Mouse (Mus musculus) limb, embryonic 15.5 days (tissue): ENCODE results near the gene C130050O18Rik. TPM values are rescaled to one million over a fixed set of nuclear protein-coding genes. Genes with fewer than 3 reads are reported as not detected.

Source experiments
- ATAC-seq: fragments of 200-750 bp; cut with Nextera tagmentation; 2 replicates; pipeline ENCODE4 v1.8.0; 2017; ENCODE audit warnings: low read depth, moderate TSS enrichment; ENCODE audit not compliant: insufficient number of reproducible peaks, low FRiP score, low TSS enrichment
- H3K27ac ChIP-seq: fragments of 300-500 bp; sonication (generic); 2 replicates; pipeline ENCODE4 v1.5.1; 2015; ENCODE audit warnings: moderate library complexity, mild to moderate bottlenecking, inconsistent platforms
- H3K27me3 ChIP-seq: fragments of 300-500 bp; sonication (generic); 2 replicates; pipeline ENCODE4 v1.6.1; 2015; ENCODE audit warnings: inconsistent platforms
- H3K36me3 ChIP-seq: fragments of 300-500 bp; sonication (generic); 2 replicates; pipeline ENCODE4 v1.6.1; 2015; ENCODE audit warnings: inconsistent platforms
- H3K4me1 ChIP-seq: fragments of 300-500 bp; sonication (generic); 2 replicates; pipeline ENCODE4 v1.6.1; 2015; ENCODE audit warnings: inconsistent platforms
- H3K4me2 ChIP-seq: fragments of 300-500 bp; sonication (generic); 2 replicates; pipeline ENCODE4 v1.6.1; 2015; ENCODE audit warnings: mild to moderate bottlenecking, inconsistent platforms
- H3K4me3 ChIP-seq: fragments of 300-500 bp; sonication (generic); 2 replicates; pipeline ENCODE4 v1.5.1; 2015; ENCODE audit warnings: mild to moderate bottlenecking, inconsistent platforms
- H3K9ac ChIP-seq: fragments of 300-500 bp; sonication (generic); 2 replicates; pipeline ENCODE4 v1.6.1; 2015; ENCODE audit warnings: inconsistent platforms
- H3K9me3 ChIP-seq: fragments of 300-500 bp; sonication (generic); 2 replicates; pipeline ENCODE4 v1.6.1; 2016; ENCODE audit warnings: inconsistent platforms
- WGBS: fragments of 180-500 bp; shearing (Covaris S2); methylation state at CpG from one replicate; pipeline ENCODE4 v1.1.7; 2015; 5-methylcytosine and 5-hydroxymethylcytosine counted together
- polyA plus RNA-seq: library from polyadenylated mRNA; unstranded; fragments of >200 nt; fragmentation: Nextera tagmentation; extraction: Ambion mirVana; gene quantifications from 2 replicates; pipeline ENCODE4 v1.2.1, GENCODE M21; 2015

The C130050O18Rik gene
- polyA plus RNA-seq, 1 experiment from 2014 or later, result 7.1 TPM

DNA sequence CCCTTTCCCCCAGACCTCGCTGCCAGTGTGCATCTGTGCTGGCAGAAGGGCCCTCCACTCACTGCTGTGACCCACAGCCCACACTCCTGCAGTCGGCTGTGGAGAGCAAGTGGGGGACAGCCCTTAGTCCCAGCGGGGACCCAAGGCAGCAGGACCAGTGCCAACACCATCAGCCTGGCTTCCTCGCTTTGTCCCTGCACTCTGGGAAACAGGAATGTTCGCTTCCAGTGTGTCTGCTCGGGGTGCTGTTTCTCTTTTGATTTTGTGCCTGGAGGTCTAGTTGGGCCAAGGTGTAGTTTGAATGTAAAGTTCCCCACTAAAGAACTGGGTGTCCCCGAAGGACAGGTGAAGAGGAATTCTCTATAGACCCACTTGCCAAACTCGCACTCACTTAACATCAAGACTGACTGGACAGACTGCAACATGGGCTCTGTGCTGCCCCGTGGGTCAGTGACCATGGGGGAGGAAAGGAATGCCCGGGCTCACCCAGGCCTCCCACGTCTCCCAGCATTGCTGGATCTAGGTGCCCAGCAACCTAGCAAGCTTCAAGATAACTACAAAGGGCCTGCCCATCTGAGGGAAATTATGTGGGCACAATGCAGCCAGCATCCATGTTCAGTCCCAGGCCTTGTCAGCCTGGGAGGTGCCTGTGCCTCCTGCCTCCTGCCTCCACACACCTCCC, 13.6 kb upstream of the C130050O18Rik start:
- 66% methylated on average over 11 of the region's 11 CpGs for WGBS
- no peak for ATAC-seq
- no peak overlapping the region for H3K4me2 ChIP-seq
- peaks cover 9% of the 10 kb centered on the region; the same call in 1 of the 2 replicates for H3K36me3 ChIP-seq
- H3K4me1 ChIP-seq, result peaks cover 39% of the 10 kb centered on the region
- no peaks in the 10 kb centered on the region for H3K27me3 ChIP-seq
- no peaks in the 10 kb centered on the region for H3K9me3 ChIP-seq
- H3K4me3 ChIP-seq, result no peak overlapping the region
- no peak overlapping the region for H3K27ac ChIP-seq
- no peak overlapping the region for H3K9ac ChIP-seq

DNA sequence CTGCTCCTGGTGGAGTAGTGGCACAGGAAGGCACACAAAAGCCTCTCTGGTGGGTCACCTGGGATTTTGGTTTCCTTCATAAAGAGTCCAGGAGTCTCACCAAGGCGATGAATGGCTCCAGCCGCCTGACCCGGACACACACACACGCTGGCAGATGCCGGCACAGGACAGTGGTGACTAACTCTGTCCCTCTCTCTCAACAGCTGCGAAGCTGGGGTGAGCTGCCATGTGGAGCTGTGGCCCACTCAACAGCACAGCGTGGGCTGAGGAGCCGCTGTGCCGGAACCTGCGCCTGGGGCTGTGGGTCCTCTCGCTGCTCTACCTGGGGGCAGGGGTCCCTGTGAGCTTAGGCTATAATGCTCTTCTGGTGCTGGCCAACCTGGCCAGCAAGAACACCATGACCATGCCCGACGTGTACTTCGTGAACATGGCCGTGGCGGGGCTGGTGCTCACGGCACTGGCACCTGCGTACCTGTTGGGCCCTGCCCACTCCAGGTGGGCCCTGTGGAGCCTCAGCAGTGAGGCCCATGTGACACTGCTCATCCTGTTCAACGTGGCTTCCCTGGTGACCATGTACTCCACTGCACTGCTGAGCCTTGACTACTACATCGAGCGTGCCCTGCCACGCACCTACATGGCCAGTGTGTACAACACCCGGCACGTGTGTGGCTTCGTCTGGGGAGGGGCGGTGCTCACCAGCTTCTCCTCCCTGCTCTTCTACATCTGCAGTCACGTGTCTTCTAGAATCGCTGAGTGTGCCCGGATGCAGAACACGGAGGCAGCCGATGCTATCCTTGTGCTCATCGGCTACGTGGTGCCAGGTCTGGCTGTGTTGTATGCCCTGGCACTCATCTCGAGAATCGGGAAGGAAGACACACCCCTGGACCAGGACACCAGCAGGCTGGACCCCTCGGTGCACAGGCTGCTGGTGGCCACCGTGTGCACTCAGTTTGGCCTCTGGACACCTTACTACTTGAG, 12.6 kb upstream of the C130050O18Rik start:
- Histone ChIP-seq H3K4me2 (no peak overlapping the region), H3K4me1 (peaks cover 37% of the 10 kb centered on the region), H3K27me3 (no peaks in the 10 kb centered on the region), H3K9ac (no peak overlapping the region; the same call in 1 of the 2 replicates), H3K9me3 (no peaks in the 10 kb centered on the region), H3K4me3 (no peak overlapping the region), H3K36me3 (peaks cover 9% of the 10 kb centered on the region; the same call in 1 of the 2 replicates), H3K27ac (no peak overlapping the region)
- 92% methylated on average over 37 of the region's 37 CpGs for WGBS
- ATAC-seq, result no peak

DNA sequence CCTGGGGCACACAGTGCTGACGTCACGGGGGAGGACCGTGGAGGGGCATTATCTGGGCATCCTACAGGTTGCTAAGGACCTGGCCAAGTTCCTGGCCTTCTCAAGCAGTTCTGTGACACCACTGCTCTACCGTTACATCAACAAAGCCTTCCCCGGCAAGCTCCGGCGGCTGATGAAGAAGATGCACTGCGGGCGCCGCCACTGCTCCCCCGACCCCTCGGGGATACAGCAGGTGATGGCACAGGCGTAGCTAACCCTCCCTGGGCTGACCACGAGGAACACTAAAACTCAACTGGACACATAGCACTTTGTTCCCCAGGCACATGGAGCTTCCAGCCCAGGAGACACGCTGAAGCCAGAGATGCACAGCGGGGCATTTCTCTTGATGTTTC, 11.9 kb upstream of the C130050O18Rik start:
- H3K9ac ChIP-seq, result no peak overlapping the region
- H3K4me2 ChIP-seq, result no peak overlapping the region
- H3K36me3 ChIP-seq, result peaks cover 9% of the 10 kb centered on the region; the same call in 1 of the 2 replicates
- WGBS, result 91% methylated on average over 16 of the region's 16 CpGs
- H3K9me3 ChIP-seq, result no peaks in the 10 kb centered on the region
- ATAC-seq, result no peak
- peaks cover 31% of the 10 kb centered on the region for H3K4me1 ChIP-seq
- H3K4me3 ChIP-seq, result no peak overlapping the region
- H3K27ac ChIP-seq, result no peak overlapping the region
- H3K27me3 ChIP-seq, result no peaks in the 10 kb centered on the region

DNA sequence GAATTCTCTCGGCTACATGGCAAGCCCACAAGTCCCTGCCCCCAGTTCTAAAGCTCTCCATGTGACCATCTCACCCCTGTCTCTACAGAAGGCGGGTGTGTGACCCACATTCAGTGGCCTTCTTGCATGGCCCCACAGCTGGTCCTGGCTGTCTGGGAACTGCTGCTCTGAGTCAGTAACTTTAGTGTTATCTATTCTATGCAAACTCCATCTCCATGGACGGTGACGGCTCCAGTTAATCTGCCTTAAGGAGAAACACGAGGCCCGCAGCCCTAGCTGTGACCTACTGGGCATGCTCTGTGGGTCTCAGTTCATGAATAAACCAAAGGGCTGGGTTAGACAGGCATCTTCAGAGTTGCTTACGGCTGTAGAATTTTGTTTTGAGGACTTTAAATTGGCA, 10.7 kb upstream of the C130050O18Rik start:
- WGBS, result 61% methylated on average over 7 of the region's 7 CpGs
- ATAC-seq, result no peak
- no peak overlapping the region for H3K27ac ChIP-seq

DNA sequence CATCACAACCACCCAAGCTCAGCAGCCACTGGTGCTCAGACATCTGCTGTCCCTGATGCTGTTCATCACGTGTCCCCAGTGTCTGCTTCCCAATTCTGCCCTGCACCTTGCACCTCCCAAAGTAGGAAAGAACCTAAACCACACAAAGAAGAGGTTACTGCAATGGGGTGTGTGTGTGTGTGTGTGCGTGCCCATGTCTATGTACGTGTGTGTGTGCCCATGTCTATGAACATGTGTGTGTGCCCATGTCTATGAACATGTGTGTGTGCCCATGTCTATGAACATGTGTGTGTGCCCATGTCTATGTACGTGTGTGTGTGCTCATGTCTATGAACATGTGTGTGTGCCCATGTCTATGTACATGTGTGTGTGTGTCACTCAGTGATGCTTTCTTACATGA, 9.6 kb upstream of the C130050O18Rik start:
- H3K4me2 ChIP-seq, result no peak overlapping the region
- no peaks in the 10 kb centered on the region for H3K27me3 ChIP-seq
- WGBS, result 90% methylated on average over 4 of the region's 4 CpGs
- no peak overlapping the region for H3K9ac ChIP-seq
- H3K36me3 ChIP-seq, result peaks cover 9% of the 10 kb centered on the region; the same call in 1 of the 2 replicates
- no peaks in the 10 kb centered on the region for H3K9me3 ChIP-seq
- no peak overlapping the region for H3K27ac ChIP-seq
- no peak for ATAC-seq
- no peak overlapping the region for H3K4me3 ChIP-seq
- peaks cover 18% of the 10 kb centered on the region for H3K4me1 ChIP-seq

More for the DNA sequence above, 10.7 kb upstream of the C130050O18Rik start:
- Histone ChIP-seq H3K9ac (no peak overlapping the region), H3K4me2 (no peak overlapping the region), H3K36me3 (peaks cover 9% of the 10 kb centered on the region; the same call in 1 of the 2 replicates), H3K9me3 (no peaks in the 10 kb centered on the region), H3K4me3 (no peak overlapping the region), H3K27me3 (no peaks in the 10 kb centered on the region), H3K4me1 (peaks cover 26% of the 10 kb centered on the region)

DNA sequence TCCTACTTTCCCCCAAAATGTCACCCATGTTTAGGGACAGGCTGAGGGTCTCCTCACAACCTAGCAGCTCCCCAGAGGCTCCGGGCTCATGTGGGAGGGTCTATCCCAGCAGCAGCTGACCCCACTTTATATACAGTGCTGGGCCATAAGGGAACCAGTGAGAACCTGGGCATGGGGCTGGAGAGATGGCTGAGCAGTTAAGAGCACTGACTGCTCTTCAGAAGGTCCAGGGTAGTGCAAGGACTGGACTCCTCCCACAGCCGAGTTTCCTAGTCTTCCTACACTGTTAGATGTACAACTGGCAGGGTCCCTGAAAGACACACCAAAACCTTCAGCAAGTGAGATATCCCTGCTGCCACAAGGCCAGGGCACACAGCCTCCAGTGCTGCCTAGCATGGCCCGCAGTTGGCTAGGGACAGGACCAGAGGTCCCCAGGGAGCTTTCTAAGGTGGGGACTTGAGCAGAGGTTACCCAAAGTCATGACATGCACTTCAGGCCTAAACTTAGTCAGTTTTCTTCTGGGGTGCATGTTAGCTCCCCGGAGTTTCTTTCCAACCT, 7.6 kb upstream of the C130050O18Rik start:
- WGBS, result 82% methylated on average over 4 of the region's 4 CpGs

DNA sequence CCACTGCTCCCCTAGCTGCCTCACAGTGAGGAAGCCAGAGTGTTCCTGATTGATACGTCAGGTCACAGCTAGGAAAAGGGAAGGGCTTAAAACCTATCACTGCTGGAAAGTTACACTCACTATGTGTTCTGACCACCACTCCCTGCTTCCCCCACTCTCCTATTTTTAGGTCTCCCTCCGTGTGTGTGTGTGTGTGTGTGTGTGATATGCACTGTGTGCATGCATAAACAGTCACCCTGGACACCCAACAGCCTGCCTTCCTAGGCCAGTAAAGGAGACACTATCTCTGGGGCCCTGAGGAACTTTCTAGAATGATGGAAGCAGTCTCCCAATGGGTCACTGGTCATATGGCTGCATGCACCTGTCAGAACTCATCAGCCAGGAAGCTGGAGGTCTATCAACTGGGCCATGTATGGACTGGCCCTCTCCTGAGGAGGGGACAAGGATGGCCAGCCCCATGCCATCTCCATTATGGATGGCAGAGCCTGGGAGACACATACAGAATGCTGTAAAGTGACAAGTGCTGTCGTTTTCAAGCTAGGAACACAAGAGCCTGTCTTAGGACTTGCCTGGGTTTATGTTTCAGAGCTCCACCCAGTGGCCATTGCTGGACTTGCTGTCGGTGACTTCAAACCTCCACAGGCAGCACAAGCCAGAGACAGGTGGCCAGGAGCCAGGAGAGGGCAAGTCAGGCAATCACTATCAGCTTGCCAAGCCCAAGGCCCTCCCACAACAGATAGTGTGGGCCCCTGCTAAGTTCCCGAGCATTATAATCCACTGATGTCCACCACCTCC, 6.9 kb upstream of the C130050O18Rik start:
- ATAC-seq, result peak; percentile 13; the same call in 1 of the 2 replicates
- peaks cover 10% of the 10 kb centered on the region for H3K4me1 ChIP-seq
- H3K36me3 ChIP-seq, result peaks cover 4% of the 10 kb centered on the region; the same call in 1 of the 2 replicates
- no peak overlapping the region for H3K9ac ChIP-seq
- no peaks in the 10 kb centered on the region for H3K9me3 ChIP-seq
- H3K27ac ChIP-seq, result no peak overlapping the region
- WGBS, result 37% methylated on average over 5 of the region's 5 CpGs
- no peak overlapping the region for H3K4me3 ChIP-seq
- no peaks in the 10 kb centered on the region for H3K27me3 ChIP-seq
- H3K4me2 ChIP-seq, result no peak overlapping the region

More for the DNA sequence above, 7.6 kb upstream of the C130050O18Rik start:
- Histone ChIP-seq H3K4me1 (peaks cover 10% of the 10 kb centered on the region), H3K4me3 (no peak overlapping the region), H3K27ac (no peak overlapping the region), H3K9ac (no peak overlapping the region), H3K4me2 (no peak overlapping the region), H3K36me3 (peaks cover 9% of the 10 kb centered on the region; the same call in 1 of the 2 replicates), H3K27me3 (no peaks in the 10 kb centered on the region), H3K9me3 (no peaks in the 10 kb centered on the region)
- ATAC-seq, result no peak

DNA sequence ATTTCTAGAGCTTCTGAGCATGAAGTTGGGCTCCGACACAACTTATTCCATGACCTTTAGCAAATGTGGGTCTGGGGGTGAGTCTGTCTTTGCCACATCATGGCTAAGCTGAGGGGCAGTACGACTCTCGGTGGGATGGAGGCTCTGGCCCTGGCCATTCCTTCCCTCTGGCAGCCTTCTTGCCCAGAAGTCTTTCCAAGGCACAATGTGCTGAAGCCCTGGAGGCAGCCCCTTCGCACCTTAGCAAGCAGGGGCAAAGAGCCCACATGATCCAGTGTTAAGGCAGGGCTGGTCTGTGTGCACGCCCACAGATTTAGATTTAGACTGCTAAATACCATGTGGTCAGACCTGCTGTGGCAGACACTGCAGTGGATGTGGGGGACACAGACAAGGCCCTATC, 6.3 kb upstream of the C130050O18Rik start:
- no peak overlapping the region for H3K4me3 ChIP-seq
- ATAC-seq, result no peak
- 74% methylated on average over 5 of the region's 5 CpGs for WGBS
- H3K4me1 ChIP-seq, result peaks cover 10% of the 10 kb centered on the region
- H3K9me3 ChIP-seq, result no peaks in the 10 kb centered on the region
- no peaks in the 10 kb centered on the region for H3K27me3 ChIP-seq
- no peaks in the 10 kb centered on the region for H3K36me3 ChIP-seq
- H3K9ac ChIP-seq, result no peak overlapping the region
- H3K4me2 ChIP-seq, result no peak overlapping the region
- H3K27ac ChIP-seq, result no peak overlapping the region

DNA sequence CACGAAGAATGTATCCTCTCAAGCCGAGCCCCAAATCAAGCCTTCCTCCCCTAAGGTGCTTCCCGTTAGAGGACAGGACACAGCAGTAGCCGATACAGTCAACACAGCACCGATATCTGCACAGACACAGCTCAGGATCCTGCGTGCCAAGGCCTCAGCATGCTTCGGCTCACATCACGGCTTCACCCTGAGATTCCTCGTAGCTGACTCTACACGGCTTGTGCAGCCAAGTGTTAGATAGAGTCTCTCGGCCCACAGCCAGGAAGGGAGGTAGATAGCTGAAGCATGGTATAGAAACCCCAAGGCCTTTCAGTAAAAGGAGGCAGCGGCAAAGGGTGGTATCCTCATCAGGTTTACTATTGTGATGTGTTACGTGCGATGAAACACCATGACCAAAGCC, 5.1 kb upstream of the C130050O18Rik start:
- 88% methylated on average over 14 of the region's 14 CpGs for WGBS
- no peaks in the 10 kb centered on the region for H3K9me3 ChIP-seq
- no peaks in the 10 kb centered on the region for H3K36me3 ChIP-seq
- no peak for ATAC-seq
- no peak overlapping the region for H3K27ac ChIP-seq
- H3K9ac ChIP-seq, result no peak overlapping the region
- H3K4me1 ChIP-seq, result peaks cover 8% of the 10 kb centered on the region
- H3K4me2 ChIP-seq, result no peak overlapping the region
- no peaks in the 10 kb centered on the region for H3K27me3 ChIP-seq
- no peak overlapping the region for H3K4me3 ChIP-seq

DNA sequence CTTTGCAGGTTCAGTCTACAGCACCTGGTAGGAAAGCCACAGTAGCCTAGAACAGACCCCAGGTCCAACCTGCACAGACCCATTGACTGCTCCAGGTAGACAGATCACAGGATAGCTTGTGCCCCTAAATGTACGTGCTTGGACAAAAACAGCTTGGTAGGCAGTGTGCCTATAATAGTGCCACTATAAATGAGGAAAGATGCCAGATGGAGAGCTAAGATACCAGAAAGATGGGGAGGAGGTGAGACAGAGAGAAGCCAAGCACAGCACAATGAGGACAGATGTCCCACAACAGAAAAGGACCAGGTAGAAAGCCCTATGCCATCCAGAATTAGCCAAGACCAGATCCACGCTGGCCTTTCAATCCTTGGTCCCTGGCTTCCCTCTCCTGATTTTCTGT, 3.0 kb upstream of the C130050O18Rik start:
- no peaks in the 10 kb centered on the region for H3K36me3 ChIP-seq
- WGBS, result 90% methylated on average over 2 of the region's 2 CpGs
- no peaks in the 10 kb centered on the region for H3K9me3 ChIP-seq
- H3K27me3 ChIP-seq, result no peaks in the 10 kb centered on the region
- no peak overlapping the region for H3K9ac ChIP-seq
- H3K27ac ChIP-seq, result no peak overlapping the region
- no peak for ATAC-seq
- peaks cover 23% of the 10 kb centered on the region for H3K4me1 ChIP-seq
- H3K4me2 ChIP-seq, result no peak overlapping the region
- no peak overlapping the region for H3K4me3 ChIP-seq

DNA sequence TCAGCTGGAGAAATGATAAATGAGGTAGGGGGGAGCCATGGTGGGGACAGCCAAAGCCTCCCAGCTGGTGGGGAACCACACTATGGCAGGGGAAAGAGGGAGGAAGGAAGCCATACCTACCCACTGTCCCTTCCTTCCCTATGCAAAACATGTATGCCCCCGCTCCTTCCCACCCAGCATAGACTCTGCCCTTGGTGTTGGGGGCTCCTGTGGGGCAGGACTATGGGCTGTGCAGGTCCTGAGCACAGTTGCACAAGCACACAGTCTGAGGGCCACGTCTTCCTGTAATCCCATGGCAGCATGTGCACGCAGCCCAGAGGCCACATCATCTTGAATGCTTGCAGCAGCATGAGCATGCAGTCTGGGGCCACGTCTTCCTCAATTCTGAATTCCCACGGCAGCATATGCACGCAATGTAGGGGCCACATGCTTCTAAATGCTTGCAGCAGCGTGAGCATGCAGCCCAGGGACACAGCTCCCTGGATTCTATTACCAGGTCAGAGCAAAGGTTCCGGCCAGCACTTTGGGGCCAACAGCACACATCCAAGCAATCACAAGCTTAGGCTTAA, 1.3 kb upstream of the C130050O18Rik start:
- no peak overlapping the region for H3K27ac ChIP-seq
- no peaks in the 10 kb centered on the region for H3K9me3 ChIP-seq
- no peaks in the 10 kb centered on the region for H3K27me3 ChIP-seq
- H3K4me2 ChIP-seq, result no peak overlapping the region
- H3K9ac ChIP-seq, result no peak overlapping the region
- peaks cover 32% of the 10 kb centered on the region for H3K4me1 ChIP-seq
- no peak for ATAC-seq
- WGBS, result 82% methylated on average over 8 of the region's 8 CpGs
- H3K4me3 ChIP-seq, result no peak overlapping the region
- no peaks in the 10 kb centered on the region for H3K36me3 ChIP-seq
